Mouse (Mus musculus) adrenal gland, postnatal 10 days (tissue): ENCODE measurements at regions not wholly inside any gene's neighbourhood (a gene's known extent, or its start where the extent isn't known, plus 50 kb on each side); places are given as distances from the start of the nearest gene placed in this dataset.

Experiments used
- DNase-seq: peaks from one replicate; pipeline ENCODE4 v3.0.0; 2021; ENCODE audit warnings: mixed read lengths

DNA sequence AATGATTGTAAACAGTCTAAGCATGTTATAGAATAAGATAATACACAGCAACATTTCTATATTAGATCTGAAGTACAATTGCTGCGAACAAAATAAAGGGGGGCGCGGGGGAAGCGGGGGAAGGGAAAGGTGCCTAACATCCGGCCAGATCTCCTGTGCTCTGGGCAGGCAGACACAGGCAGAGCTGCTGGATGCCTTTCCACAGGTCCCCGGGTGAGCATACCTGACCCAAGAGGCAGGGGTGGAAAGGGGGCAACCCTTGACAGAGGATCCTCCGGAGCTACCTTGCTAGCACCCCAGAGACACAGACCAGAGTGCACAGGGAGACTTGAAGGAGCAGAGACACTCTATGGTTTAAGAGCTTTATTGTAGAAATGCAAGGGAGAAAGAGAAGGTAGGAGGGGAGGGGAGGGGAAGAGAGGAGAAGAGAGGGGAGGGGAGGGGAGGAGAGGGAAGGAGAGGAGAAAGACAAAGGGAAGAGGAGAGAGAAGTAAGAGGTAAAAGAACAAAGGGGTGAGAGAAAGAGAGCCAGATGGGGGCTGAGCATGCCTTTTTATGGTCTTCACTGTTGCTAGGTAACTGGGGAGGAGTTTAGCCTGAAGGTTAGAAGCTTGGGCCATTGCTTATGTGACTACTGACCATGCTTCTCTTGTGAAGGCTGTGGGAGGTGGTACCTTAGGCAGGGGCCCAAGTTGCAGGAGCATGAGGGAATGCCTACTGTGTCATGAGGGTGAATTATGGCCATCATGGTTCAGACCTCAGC is 308.2 kb upstream of the Negr1 start:
- no peak for DNase-seq

DNA sequence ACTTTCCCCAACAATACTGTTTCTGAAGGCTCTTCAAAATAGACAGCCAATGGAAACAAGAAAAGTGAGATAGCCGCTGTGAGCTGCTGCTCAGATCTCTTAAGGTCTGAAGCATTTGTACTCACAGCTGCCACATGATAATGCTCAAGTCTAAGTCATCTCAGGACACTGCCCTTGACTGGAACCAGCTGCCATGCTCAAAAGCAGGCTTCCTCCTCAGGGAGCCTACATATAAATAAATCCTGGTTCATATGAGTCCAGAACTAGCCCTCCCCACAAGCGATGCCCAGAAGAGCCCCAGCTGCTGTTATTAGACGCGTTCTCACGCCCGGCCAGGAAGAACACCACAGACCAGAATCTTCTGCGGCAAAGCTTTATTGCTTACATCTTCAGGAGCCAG is 304.9 kb upstream of the Negr1 start:
- no peak for DNase-seq

GRCm38 (mm10) chr3:156264654-156265053 is 296.9 kb upstream of the Negr1 start:
- DNase-seq = no peak

GRCm38 (mm10) chr3:156267727-156268126 is 293.9 kb upstream of the Negr1 start:
- DNase-seq = no peak

- peak; percentile 5 for DNase-seq
Measured at GRCm38 (mm10) chr3:156299984-156300770, 261.4 kb upstream of the Negr1 start.

GRCm38 (mm10) chr3:156301302-156301701 is 260.3 kb upstream of the Negr1 start:
- DNase-seq = no peak

DNA sequence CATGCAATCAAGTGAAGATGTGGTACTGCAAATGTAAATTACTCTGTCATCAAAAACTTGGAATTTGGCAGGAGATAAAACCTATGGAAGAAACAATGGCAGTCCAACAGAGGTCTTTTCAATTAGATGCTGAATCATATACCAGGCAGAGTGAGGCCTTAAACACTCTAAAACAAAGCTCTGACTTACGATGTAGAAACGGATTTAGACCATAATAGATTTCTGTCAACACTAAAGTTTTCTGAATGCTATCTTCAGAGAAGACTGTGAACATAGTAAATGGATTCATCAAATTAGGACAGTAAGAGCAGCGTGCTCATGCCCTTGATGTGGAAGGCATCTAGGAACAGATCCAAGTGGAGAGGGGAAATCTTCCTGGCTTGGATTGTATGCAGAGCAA is 259.8 kb upstream of the Negr1 start:
- no peak for DNase-seq

DNA sequence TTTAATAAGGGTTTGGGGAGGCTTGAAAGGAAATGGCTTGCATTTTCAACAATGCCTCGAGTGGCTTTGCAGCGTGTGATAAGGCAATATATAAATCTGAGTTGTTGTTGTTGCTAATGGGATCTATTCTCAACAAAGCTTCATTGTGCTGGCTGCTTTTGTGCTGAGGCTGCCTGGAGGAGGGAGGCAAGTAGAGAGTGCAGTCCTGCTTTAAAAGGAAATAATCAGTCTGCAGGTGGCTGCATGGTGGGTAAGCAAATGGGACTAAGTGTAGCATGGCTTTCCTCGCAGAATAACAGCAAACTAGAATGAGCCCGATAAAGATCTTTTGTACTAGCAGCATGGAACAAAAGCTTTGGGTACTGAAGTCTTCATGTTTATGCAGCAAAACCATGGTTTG is 257.4 kb upstream of the Negr1 start:
- no peak for DNase-seq

DNA sequence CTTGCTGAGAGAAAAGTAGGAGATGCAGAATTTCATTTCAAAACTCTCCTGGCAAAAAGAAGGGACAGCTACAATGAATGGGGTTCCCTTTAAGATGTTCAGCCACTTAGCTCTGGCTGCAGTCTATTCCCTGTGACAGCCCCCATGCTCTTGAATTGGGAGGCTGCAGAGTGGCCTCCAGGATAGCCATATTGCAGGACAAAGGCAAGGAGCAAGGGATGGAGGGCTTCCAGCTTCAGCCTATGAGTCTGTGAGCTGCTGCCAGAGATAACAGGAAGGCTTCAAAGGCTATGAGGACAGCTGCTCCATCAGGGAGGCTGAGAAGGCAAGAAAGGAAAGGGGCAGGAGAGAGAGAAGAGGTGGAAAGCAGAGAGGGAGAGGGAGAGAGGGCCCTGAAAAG is 256.5 kb upstream of the Negr1 start:
- no peak for DNase-seq

DNA sequence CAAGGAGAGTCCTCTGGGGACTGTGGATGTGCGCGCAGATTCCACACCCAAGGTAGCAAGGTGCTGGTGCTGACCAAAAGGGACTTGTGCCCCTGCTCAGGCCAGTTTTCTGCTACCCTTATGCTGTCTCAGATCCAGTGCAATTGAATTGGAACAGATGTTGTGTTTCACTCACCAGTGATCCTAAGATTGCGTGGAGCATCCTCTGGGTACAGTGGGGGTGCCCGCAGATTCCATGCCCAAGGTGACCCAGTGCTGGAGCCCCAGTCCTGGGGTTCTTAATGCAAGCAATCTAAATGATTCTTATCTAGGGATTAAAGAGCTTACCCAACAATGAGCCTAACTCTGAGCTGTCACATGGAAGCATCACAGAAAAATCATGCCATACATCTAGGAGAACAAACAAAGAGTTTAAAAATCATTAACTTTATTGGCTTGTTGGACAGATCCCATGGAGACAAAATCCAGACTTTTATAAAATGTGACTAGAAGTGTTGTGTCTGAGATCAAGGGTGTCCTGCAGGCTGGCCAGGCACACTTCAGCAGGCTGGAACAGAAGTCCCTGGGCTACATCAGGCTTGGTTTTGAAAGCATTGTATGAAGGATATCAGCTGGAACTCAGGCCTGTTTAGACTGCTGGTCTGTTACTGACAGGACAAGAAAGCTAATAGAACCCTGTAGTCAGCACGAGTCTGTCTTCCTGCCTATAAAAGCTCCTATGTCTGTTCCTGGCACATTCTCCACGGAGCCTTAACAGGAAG is 226.4 kb upstream of the Negr1 start:
- DNase-seq = no peak

DNA sequence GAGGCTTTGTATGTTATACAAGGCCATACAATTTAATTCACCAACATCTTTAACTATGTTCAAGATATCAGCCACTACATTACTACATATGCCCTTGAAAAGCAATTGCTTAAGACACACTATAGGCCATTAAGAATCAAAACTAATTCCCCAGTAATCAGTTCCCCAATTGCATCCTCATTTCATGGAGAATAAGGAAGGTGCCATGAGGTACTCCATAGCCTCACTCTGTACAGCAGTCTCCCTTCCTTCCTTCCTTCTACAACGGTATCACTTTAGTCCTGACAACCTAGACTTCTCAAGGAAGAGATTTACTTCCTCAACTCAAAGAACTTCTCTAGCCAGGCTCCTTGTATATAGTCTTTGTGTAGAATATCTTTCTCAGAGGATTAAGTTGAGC is 220.1 kb upstream of the Negr1 start:
- DNase-seq = no peak

- peak; percentile 1 for DNase-seq
Measured at GRCm38 (mm10) chr3:156351727-156352126, 209.9 kb upstream of the Negr1 start.

- DNase-seq = no peak
Measured at GRCm38 (mm10) chr3:156353430-156353829, 208.2 kb upstream of the Negr1 start.

DNA sequence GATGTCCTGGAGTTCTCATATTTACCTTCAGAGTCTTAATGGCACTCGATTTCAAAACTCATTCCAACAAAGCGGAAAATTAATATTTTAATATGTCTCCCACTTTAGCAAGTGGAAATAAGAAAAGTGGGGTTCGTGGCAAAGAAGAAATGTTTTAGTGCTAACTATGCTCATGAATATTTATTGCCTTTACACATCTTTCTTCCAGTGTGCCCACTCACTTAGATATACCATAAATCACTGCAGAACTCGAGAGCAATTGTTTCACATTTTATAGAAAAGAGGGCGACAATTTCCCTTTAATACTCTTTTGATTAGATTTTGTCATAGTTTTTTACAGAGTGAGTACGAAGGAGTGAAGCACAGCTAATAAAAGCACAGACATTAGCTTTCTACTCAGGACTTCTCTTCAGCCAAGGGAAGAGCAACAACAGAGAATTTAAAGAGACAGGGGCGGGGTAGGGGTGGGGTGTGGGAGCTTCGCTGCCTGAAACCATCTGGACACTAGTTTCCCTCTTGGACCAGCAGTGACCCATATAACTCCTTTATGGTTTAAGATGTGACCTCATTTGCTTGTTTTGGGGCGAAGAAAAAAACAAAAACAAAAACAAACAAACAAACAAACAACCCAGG is 207.6 kb upstream of the Negr1 start:
- no peak for DNase-seq

DNA sequence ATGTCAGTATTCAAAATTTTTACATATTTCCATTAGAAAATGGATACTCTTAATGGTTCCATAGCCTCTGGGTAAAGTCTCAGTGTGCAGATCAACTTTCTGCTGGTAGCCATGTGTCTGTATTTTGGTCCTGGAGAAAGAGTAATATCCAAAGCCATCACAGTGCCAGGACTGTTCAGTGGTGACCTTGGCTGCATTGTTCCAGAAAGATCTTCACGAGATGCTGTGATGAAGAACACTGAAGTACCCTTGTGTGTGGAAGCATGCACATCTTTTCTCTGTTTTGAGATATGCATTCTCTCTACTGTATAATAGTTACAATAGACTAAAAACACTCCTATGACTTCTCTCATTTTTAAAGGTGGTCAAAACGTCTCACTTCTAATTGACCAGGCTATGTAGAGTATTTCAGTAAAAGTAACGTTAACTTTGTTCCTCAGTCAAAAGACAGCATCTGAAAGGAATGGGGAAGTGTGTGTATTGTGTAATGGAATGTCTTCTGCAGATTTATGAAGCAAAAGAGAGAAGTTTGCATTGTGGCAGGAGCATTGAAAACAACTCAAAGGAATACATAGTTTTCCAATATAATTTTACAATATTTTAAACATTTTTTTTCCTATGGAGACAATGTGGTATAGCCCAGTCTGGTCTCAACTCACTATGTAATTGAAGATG is 192.8 kb upstream of the Negr1 start:
- no peak for DNase-seq

DNA sequence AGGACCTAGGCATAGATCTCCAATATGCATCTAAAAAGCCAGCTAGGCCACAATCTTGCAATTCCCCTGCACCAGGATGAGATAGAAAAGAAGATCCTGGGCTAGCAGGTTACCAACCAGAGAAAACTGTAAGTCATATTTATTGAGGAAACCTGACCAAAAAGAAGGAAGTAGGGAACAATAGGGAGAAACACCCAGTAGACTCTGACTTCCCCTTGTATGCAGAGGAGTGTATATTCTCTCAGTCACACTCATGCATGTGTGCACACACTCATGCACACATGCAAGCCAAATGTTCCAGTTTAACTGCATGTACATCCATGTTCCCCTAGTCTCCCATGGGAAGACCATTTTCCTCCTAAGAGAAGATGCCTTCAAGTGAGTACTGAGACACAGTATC is 184.9 kb upstream of the Negr1 start:
- no peak for DNase-seq

- DNase-seq = no peak
Measured at GRCm38 (mm10) chr3:156382919-156383318, 178.7 kb upstream of the Negr1 start.

DNA sequence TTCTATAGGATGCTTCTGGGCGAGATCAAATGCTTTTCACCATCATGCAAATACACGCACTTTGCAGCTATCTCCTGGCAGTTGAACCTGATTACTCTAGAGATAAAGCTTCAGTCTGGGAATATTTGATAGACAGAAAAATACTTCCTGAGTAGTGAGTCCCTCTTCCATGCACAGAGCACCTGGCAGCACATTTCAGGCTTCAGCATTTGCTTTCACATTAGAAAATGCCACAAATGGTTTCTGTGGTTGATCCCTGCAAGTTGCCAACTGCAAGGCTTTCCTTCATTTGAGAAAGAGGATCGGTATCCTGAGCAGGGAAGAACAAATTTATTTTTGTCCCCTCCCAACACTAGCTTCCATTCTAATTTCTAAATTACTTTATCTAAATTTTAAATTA is 155.5 kb upstream of the Negr1 start:
- DNase-seq = no peak

DNA sequence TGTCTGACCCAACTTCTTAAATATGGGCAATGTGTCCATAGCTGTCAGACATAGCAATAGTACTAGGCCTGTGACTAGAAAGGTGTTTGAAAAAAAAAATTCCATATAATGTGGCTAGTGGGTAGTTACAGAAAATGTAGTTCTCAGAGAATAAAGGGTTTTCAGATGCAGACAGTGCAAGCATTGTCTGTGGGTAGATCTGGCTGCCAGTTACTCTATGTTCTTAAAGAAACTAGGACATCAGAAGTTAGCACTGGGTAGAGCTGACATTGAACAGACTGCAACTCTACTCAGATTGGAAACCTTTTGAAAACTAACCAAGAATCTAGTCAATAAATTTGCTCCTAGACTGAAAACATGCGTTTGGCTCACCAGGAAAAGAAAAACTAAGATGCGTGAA is 154.5 kb upstream of the Negr1 start:
- no peak for DNase-seq

DNA sequence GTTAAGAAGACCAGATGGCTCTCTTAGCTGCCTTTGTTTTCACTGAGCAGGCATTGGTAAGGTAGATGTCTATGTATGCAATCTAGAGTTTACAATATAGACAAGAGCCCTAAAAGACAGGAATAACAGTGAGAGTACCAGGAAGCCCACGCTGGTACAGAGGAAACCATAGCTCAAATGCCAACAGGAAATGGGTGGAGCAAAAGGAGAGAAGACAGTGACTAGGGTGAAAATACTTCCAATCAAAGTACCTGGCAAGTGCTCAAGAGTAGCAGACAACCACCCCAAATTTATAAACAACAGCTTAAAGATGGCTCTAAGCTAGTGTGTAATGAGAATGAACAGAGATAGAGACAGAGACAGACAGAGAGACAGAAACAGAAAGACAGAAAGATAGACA is 151.5 kb upstream of the Negr1 start:
- no peak for DNase-seq

- DNase-seq = no peak
Measured at GRCm38 (mm10) chr3:156412757-156413156, 148.8 kb upstream of the Negr1 start.
